Mouse (Mus musculus): ENCODE measurements around the gene Camk1g.

The Camk1g gene

DNA sequence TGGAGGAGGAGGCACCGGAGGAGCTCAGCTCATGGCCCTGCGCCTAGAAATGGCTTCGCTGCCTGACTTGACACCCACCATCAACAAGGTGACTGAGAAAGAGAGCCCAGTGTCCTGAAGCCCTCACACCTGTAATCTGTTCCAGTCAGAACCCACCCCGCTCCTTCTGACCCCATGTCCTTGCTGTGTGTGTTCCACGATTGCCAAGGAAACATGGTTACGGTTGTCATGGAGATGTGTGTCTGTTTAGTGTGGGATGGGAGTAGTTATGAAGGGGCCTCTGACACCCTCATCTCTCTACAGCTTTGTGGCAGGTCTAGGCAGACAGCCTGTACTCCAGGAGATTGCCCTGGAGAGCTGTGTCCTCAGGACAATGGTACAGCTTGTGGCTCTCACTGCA is 35.6 kb downstream of the Camk1g start:
- DNase-seq (ENCODE audit: low spot score in 2 of 2), result no peak

DNA sequence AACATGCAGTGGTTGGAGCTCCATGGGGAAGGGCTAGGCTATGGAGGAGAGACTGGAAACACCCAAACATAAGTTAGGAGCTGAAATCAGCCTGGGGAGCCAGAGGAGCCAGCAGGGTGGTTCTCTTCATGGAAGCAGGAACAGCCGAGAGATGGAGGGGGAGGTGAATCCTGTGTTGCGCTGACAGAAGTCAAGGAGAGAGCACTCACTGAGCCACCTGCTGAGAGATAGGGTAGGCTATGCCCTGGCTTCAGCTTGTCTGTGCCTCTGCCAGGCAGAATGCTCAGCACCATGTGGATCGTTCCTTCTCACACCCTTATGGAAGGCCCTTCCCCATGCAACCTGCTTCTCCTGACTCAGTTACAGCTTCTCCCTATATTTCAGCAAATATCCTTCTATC is 36.3 kb downstream of the Camk1g start:
- no peak for DNase-seq (ENCODE audit: low spot score in 2 of 2)

DNA sequence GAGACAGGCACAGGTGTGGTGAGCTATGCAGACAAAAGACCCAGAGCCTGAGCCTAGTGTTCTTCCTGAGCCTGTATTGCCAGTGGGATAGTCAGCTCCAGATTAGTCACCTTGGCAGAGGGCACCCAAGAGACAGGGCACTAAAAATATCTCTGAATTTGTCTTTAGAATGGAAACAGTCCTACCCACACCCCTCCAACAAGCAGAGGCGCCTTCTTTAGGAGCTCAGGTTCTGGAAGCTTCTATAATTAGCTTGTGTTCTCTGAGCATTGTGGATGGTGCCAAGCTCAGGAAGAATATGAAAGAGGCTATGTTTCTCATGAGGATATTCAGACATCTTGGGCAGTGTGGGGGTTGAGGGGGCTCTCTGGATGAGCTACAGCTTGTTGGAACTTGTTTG is 37.4 kb downstream of the Camk1g start:
- DNase-seq (ENCODE audit: low spot score in 2 of 2), result no peak

DNA sequence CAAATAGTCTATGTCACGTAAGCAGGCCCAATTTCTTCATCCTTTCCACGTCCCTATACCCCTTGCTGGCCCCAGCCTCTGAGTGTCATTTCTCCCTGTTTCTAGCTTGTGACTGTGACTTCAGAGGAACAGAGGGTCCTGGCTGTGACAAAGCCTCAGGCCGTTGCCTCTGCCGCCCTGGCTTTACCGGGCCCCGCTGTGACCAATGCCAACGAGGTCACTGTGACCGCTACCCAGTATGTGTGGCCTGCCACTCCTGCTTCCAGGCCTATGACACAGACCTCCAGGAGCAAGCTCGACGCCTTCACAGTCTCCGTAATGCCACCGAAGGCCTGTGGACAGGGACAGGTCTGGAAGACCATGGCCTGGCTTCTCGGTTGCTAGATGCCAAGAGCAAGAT is 38.1 kb downstream of the Camk1g start:
- DNase-seq (ENCODE audit: low spot score in 2 of 2), result no peak

DNA sequence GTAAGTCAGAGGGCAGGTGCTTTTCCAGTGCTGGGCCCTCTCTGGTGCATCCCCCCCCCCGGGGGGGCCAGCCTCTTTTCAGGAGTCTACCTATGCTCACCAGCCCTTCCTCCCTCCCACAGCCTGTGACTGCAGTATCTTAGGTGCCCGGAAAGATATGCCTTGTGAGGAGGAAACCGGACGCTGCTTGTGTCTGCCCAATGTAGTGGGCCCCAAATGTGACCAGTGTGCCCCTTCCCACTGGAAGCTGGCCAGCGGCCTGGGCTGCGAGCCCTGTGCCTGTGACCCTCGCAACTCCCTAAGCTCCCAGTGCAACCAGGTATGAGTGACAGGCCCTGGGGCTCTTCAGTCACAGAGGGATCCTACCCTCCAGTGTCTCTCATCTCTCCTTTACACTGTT is 39.5 kb downstream of the Camk1g start:
- DNase-seq (ENCODE audit: low spot score in 2 of 2), result no peak

DNA sequence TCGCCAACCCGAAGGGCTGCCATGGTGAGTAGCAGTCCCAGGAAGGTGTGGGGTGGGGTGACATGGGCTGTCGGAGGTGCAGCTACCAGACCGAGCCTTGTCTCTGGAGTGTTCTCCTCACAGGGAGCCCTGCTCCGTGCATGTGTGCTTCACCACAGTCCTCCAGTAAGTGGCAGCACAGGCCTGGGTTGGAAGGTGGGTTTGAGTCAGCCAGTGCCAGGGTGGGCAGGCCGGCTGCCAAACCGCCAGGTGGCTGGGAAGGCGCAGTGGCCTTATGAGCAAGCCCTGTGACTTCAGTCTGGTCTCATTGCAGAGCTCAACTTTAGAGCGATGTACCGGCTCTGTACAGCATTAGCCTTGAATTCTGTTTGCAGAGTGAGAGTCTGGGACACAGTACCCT is 39.9 kb downstream of the Camk1g start:
- DNase-seq (ENCODE audit: low spot score in 2 of 2), result peak; percentile 48 to 65

DNA sequence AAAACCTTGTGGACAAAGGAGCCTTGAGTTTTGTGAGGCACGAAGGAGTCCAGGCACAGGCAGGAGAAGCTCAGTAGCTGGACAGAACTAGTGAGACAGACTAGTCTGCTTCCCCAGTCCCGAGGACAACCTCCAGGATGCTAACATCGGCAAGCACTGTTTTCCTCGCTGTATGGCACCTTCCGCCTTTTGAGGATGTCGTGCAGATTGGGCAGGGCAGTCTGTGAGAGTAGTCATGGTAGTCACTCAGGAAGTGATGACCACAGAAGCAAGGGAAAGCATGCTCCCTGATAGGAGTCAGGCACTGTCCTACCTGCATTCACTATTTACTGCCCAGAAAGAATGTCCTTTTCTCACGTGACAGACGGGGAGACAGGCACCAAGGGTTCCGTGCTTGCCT is 40.5 kb downstream of the Camk1g start:
- DNase-seq (ENCODE audit: low spot score in 2 of 2), result no peak

DNA sequence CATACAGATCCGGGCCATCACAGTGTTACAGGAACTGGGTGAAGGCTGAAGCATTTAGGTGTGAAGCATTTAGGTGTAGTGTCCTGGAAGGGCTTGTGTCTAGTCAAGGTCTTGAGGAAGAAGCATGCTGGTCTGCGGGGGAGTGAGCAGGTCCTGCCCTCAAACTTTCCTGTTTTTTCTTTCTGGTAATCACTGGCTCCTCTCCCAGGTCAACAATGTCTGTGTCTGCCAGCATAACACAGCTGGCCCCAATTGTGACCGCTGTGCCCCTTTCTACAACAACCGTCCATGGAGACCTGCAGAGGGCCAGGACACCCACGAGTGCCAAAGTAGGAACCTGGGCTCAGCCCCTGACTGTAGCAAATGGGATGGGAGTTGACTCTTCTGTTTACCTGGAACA is 42.4 kb downstream of the Camk1g start:
- DNase-seq (ENCODE audit: low spot score in 2 of 2), result no peak

DNA sequence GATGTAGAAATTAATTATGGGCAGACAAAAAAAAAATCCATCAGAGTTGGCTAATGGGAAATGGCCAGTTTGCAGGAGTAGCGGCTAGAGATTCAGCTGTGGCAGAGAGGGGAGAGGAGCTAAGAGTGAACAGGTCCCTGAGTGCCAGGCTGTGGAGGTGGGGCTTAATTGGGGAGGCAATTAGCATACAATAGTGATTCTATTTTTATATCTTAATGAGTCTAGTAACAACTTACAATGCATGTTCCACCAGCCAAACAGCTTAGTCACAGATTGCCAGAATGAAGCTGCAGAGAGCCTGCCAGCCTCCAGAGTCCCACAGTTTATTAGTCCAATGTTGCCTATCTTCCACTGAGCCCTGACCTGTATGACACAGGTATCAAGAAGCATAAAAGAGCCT is 42.9 kb downstream of the Camk1g start:
- DNase-seq (ENCODE audit: low spot score in 2 of 2), result no peak

DNA sequence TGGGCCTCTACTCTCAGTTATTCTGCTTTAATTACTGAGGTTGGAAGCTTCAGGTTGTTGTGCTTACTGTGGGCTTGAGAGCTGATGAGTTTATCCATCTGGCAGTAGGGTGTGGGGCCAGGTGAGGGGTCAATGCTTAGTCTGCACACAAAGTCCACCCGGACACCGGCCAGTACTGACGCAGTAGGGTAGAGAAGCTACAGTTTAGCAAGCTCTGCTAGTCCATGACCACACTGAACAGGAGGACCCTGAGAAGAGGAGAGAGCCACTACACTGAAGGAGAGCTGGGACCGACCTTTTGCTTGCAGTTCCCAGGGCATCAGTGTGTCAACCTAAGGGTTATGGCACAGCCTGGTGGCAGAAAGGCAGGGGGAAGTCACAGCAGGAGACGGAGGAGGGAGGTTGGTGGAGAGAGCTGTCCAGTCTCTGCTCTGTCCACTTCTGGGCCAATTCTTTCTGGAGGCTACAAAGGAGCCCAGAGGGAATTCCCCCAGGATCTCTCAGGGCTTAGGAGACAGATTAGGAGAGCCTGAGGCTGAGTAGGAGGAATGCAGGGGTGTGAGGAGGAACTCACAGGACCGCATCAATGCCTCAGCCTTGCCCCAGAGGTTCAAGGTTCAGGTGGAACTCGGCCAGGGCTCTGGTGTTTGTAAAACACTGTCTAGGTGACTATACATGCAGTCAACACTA is 43.5 kb downstream of the Camk1g start:
- no peak for DNase-seq (ENCODE audit: low spot score in 2 of 2)

DNA sequence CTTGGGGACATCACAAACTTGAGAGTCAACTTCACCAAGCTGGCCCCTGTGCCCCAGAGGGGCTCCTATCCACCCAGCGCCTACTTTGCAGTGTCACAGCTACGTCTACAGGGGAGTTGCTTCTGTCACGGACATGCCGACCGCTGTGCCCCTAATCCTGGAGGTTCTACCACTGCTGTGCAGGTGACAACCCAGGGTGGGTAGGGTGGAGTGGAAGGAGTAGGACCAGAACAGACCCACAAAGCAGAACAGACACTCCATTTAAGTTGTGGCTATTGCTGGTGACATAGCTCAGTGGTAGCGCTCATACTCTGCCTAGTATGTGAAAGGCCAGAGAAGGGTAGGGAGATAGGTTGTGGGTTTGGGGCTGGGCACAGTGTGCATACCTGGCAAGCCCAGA is 44.2 kb downstream of the Camk1g start:
- no peak for DNase-seq (ENCODE audit: low spot score in 2 of 2)

DNA sequence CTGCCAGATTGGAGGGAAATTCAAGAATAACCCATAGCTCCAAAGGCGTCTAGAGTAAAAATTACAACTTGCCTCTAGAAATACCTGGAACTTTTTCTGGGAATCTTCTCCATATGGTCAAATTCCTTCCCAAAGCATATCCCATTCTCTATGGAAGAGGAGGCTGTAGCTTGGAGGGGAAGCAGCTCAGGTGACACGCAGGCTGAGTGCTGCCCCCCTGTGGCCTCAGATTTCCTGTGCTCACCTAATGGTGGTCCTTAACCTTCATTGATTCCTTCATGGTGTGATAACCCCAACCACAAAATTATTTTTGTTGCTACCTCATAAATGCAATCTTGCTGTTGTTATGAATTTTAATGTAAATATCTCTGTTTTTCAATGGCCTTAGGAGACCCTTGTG is 45.9 kb downstream of the Camk1g start:
- no peak for DNase-seq (ENCODE audit: low spot score in 2 of 2)

DNA sequence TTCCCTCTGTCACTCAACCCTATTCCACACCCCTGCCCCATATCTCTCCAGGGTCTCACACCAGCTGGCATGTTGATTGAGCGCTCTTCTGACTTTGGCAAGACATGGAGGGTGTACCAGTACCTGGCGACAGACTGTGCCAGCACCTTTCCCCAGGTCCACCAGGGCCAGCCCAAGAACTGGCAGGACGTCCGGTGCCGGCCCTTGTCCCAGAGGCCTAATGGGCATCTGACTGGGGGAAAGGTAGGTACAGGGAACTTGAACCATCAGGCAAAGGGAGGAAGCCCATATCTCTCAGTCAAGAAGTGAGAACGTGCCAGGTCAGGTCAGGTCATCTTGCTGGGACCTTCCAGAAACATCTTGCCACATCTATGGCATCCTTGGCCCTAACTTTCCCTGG is 46.4 kb downstream of the Camk1g start:
- DNase-seq (ENCODE audit: low spot score in 2 of 2), result no peak

DNA sequence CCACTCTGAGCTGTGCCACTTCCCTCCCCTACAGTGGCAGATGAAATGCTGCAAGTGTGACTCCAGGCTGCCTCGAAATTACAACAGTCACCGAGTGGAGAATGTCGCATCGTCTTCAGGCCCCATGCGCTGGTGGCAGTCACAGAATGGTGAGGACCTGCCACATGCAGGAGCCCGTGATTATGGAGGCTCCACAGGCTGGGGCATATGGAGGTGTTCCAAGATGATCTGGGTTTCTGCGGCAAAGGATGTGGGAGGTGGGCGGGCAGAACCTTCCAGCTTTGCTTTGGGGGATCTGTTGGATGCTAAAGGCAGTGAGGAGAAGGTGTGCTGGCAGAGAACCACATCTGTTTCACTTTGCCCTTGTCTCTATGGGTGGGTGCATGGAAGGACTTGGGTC is 49.7 kb downstream of the Camk1g start:
- no peak for DNase-seq (ENCODE audit: low spot score in 2 of 2)

DNA sequence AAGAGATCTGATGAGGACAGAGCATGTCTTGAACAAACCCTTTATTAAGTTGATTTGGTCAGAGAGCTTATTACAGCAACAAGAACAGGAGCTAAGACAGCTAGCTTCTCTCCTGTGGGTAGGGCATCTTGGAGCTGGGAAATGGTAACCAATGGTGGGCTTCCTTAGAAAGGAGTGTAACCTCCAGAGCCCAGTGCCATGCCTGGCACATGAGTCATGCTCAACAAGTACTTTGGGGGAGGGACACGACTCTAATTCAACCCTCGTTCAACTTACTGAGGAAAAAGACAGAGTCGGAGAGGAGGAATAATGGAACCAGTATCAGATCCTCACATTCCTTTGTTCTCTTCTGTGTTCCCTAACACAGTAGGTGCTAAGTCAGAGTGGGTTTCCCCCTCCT is 50.4 kb downstream of the Camk1g start:
- no peak for DNase-seq (ENCODE audit: low spot score in 2 of 2)

DNA sequence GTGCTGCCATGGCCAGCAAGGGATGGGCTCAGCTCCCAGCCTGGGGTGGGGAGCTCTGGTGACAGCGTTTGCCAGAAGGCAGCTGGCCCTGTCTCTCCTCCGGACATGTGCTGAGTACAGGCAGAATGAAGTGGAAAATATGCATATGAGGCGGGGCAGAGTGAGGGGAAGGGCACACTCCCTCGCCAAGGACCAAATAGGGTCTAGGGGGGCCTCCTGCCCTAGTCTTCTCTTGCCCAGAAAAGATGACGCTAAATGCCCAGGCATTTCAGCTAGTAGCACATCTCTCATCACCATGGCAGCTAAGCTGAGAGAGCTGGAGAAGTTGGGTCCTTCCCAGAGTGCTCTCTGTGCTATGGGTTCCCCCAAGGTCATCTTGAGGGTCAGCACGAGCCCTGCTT is 52.9 kb downstream of the Camk1g start:
- no peak for DNase-seq (ENCODE audit: low spot score in 2 of 2)

DNA sequence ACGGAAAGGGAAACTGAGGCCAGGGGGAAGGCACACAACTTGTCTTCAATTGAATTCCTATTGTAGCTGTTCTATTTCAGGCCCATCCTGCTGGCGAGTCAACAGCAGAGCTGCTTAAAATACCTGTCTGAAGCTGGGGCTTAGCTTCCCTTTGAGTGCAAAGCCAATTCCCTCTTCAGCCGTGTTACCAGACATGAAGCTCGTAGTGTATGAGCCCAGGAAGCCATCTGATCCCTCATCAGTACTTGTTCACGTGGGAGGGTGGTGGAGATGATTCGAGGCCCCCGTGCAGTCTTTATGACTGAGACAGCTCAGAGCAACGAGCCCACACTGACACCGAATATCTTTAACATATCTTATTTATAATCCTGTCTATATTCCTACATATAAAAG is 53.7 kb downstream of the Camk1g start:
- DNase-seq (ENCODE audit: low spot score in 2 of 2), result no peak

DNA sequence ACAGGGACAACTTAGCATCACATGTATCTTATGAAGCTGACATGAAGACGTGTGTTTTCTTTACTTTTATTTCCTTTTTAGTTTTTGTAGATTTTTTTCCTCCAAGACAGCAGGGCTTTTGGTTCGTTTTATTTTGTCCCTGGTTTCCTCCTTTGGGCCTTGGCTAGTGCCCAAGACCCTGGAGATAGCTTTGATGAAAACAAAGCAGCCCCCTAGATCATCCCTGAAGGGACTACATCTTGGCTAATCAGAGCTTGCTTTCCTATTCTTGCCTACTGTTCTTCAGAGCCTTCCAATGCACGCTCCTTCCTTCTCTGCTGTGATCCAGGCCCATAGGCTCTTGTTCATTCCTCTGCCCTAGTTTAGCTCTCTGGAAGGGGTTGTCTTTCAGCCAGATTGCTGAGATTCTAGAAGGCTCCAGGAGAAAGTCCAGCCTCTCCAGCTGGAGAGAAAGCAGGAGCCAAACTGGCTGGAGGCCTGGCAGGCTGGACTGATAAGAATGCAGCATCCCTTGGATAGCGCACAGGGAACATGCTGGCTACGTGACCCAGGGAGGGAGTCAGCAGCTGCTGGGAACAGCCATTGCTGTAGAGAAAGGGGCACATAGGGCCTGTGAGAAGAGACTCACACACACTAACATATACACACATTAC is 54.3 kb downstream of the Camk1g start:
- DNase-seq (ENCODE audit: low spot score in 2 of 2), result no peak

DNA sequence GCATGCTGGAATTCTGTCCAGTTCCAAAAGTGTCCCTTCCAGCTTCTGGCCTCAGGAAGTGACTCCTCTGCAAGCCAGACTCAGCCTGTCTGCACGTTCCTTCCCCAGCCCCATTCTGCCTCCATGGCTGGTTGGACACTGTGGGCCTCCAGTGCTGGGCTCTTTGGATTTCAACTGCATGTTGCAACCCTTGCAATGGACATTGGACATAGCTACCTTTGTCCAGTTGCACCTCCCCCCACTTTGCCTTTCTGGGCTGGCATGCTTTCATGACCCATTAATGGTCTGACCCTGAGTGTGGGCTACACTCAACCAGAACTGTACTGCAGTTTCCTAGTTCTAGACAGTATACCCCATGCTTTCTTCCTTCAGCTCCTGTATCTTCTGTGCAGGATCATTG is 58.5 kb downstream of the Camk1g start:
- no peak for DNase-seq (ENCODE audit: low spot score in 2 of 2)

DNA sequence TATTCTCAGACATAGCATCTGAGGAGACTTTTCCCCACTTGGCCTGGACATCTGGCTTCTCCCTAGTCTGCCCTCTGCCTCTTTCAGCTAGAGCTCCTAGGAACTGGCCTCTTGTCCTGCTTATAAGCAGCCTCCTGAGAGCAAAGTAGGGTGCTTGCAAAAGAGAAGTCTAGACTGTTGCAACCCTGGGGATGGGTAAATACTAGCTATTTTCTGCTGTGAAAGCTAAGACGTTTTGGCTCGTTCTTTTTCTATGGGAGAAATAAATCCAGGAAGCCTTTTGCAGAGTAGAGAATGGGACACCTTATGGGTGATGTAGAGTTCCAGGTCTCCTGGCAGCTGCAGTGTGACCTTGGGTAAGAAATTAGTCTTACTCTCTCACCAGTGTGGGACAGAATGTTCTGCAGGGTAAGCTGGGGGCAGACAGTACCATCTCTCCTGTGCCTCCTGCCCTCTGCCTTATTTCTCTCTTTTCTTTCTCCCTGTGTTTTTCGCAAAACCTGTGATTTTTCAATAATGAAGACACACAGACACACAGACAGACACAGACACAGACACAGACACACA is 59.5 kb downstream of the Camk1g start:
- no peak for DNase-seq (ENCODE audit: low spot score in 2 of 2)

DNA sequence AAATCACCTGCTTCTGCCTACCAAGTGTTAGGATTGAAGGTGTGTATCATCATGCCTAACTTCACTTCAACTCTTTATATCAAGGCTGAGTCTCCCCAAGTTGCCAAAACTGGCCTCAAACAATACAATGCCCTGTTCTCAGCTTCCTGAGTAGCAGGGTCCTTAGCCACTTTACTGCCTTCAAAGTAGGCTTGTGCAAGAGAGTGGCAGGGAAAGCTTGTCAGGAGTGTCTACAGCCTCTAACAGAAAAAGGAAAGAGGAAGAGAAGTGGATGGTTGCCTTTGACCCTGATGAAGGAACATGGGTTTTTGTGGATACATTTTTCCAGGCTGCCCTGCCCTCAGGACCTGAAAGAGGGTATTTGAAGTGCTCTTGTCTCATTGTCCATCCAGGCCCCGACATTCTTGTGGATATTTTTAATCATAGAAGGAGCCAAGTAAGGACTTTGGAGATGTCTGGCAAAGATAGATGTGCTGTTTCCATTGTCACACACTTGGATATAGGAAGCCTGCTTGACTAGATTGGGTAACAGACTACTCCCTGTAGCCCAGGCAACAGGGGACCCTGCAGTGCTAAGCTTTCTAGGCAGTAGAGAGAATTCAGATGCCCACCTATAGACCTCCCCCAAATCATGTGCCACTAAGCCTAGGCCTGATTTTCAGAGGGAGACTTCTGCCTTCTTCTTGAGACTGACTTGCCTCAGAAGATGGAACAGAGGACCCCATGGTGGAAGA is 60.1 kb downstream of the Camk1g start:
- no peak for DNase-seq (ENCODE audit: low spot score in 2 of 2)

DNA sequence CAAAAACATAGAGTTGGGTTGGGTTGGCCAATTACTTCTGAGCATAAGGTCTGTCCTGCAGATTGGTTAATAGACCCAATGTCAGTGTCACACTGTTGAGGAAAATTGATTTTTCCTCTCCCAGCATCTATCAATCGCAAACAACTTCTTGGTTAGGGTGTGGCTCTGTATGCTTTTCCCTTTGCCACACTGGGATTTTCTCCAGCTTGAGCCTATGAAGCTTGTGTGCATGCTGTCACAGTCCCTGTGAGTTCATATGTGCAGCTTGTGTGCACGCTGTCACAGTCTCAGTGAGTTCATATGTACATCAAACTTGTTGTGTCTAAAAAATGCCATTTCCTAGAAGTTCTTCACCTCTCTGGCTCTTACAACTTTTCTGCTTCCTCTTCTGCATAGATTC is 63.3 kb downstream of the Camk1g start:
- no peak for DNase-seq (ENCODE audit: low spot score in 2 of 2)

DNA sequence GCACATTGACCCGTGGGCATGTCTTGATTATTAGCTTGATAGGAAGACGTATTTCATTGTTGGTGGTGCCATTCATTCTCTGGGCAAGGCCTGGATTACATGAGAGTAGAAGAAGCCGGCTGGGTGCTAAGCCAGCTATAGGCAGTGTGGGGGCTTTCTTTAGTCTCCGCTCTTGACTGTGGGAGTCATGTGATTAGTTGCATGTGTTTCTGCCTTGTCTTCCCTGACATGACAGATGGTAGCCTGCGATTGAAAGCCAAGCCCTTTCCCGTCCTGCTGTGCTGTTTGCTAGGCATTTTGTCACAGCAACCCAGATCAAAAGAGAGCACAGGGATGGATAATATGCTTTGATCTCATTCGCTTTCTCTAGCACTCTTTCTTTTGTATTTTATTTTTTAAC is 64.7 kb downstream of the Camk1g start:
- no peak for DNase-seq (ENCODE audit: low spot score in 2 of 2)

Measured in natural killer cell, adult 2 months (primary cell).